Mouse (Mus musculus) ES-E14 (cell line): ENCODE results near the gene Idnk. TPM values are rescaled to one million over a fixed set of nuclear protein-coding genes. Genes with fewer than 3 reads are reported as not detected.

ENCODE experiments used
- DNase-seq: peaks from one replicate; pipeline ENCODE4 v3.0.0-alpha.2; 2013; ENCODE audit warnings: low read depth, low spot score
- H3K27ac ChIP-seq: 2 replicates; pipeline ENCODE4 v1.5.1; 2012; ENCODE audit warnings: low read depth, mild to moderate bottlenecking, low read length, moderate library complexity, mixed read lengths; ENCODE audit not compliant: poor library complexity, insufficient read depth, severe bottlenecking
- H3K36me3 ChIP-seq: 2 replicates; pipeline ENCODE4 v1.6.1; 2012; ENCODE audit warnings: mild to moderate bottlenecking, low read length, moderate library complexity, mixed read lengths; ENCODE audit not compliant: control insufficient read depth, poor library complexity, insufficient read depth, severe bottlenecking
- H3K4me1 ChIP-seq, 2 experiments: fragments of 150-350 bp in 1 of 2; sonication (generic) in 1 of 2; 2 replicates each; pipeline ENCODE4 v1.6.1; 2012; ENCODE audit warnings: low read length in 2 of 2, mild to moderate bottlenecking in 1 of 2, mixed read lengths in 1 of 2; ENCODE audit not compliant: control insufficient read depth in 2 of 2, insufficient read depth in 2 of 2, poor library complexity in 1 of 2
- H3K4me3 ChIP-seq, 2 experiments: fragments of 150-350 bp in 1 of 2; sonication (generic) in 1 of 2; 2 replicates each; pipeline ENCODE4 v1.5.1; 2012; ENCODE audit warnings: low read length in 2 of 2, low read depth in 1 of 2, mild to moderate bottlenecking in 1 of 2, mixed read lengths in 1 of 2; ENCODE audit not compliant: insufficient read depth in 1 of 2, poor library complexity in 1 of 2, severe bottlenecking in 1 of 2
- H3K9ac ChIP-seq: 2 replicates; pipeline ENCODE4 v1.6.1; 2012; ENCODE audit warnings: low read depth, mild to moderate bottlenecking, low read length, mixed read lengths; ENCODE audit not compliant: poor library complexity, insufficient read depth, severe bottlenecking
- H3K9me3 ChIP-seq: fragments of 150-350 bp; sonication (generic); 2 replicates; pipeline ENCODE4 v1.6.1; 2012; ENCODE audit warnings: low read depth, mild to moderate bottlenecking, low read length; ENCODE audit not compliant: control insufficient read depth, insufficient read depth
- CHD2 ChIP-seq: IDR thresholded peaks from 2 replicates; pipeline ENCODE4 v1.6.1; 2014; ENCODE audit warnings: mild to moderate bottlenecking, low read depth, low read length, inconsistent platforms
- HCFC1 ChIP-seq: IDR thresholded peaks from 2 replicates; pipeline ENCODE4 v1.6.1; 2012; ENCODE audit warnings: low read length, inconsistent platforms, borderline replicate concordance; ENCODE audit not compliant: insufficient read depth
- MAFK ChIP-seq: IDR thresholded peaks from 2 replicates; pipeline ENCODE4 v1.6.1; 2014; ENCODE audit warnings: mild to moderate bottlenecking, low read depth, low read length, inconsistent platforms; ENCODE audit not compliant: insufficient read depth
- ZC3H11A ChIP-seq: IDR thresholded peaks from 2 replicates; pipeline ENCODE4 v1.6.1; 2012; ENCODE audit warnings: low read depth, mild to moderate bottlenecking, inconsistent platforms, low read length, borderline replicate concordance
- ZNF384 ChIP-seq: IDR thresholded peaks from 2 replicates; pipeline ENCODE4 v1.6.1; 2012; ENCODE audit warnings: low read depth, low read length, inconsistent platforms
- in situ Hi-C, 2 experiments: fragments of 600-800 bp; cut with MboI; formaldehyde crosslinking; loops; one replicate each; pipeline ENCODE4 v1.15.1; 2025; ENCODE audit warnings: low sequenced_read_pairs in 2 of 2, inconsistent platforms in 1 of 2; ENCODE audit not compliant: unreplicated experiment in 2 of 2
- total RNA-seq: library from RNA; depleted of rRNA; stranded (reverse); fragments of 300-350 nt; gene quantifications from 2 replicates; pipeline ENCODE4 v1.2.3, GENCODE M21; 2012

Idnk gene
- total RNA-seq, 1 experiment, result 9.6 TPM

GRCm38 (mm10) chr13:58201343-58201742, 43.9 kb downstream of the Idnk start:
- Histone ChIP-seq H3K36me3 (peaks cover 7% of the 10 kb centered on the region; the same call in 1 of the 2 replicates), H3K4me3 (no peak overlapping the region), H3K4me1 (no peaks in the 10 kb centered on the region), H3K9me3 (no peaks in the 10 kb centered on the region), H3K9ac (no peak overlapping the region), H3K27ac (no peak overlapping the region)
- in situ Hi-C loops, result no loop called here
- no peak for DNase-seq
- TF ChIP-seq ZC3H11A, result no peak
- no peak for TF ChIP-seq HCFC1
- no peak for TF ChIP-seq MAFK
- TF ChIP-seq ZNF384, result no peak
- no peak for TF ChIP-seq CHD2

- Histone ChIP-seq H3K36me3 (peaks cover 4% of the 10 kb centered on the region; the same call in 1 of the 2 replicates), H3K27ac (no peak overlapping the region), H3K9ac (no peak overlapping the region), H3K4me3 (no peak overlapping the region), H3K9me3 (no peaks in the 10 kb centered on the region), H3K4me1 (no peaks in the 10 kb centered on the region)
- in situ Hi-C loops, result no loop called here
- TF ChIP-seq CHD2 (no peak), MAFK (no peak), ZNF384 (no peak), ZC3H11A (no peak), HCFC1 (no peak)
- no peak for DNase-seq
These were observed 44.5 kb downstream of the Idnk start for GRCm38 (mm10) chr13:58201908-58202307.

- Histone ChIP-seq H3K4me1 (no peaks in the 10 kb centered on the region), H3K9me3 (no peaks in the 10 kb centered on the region), H3K9ac (no peak overlapping the region), H3K4me3 (no peak overlapping the region), H3K36me3 (no peaks in the 10 kb centered on the region; the same call in 1 of the 2 replicates), H3K27ac (no peak overlapping the region)
- no peak for TF ChIP-seq MAFK
- TF ChIP-seq CHD2, result no peak
- no peak for TF ChIP-seq ZC3H11A
- no peak for TF ChIP-seq ZNF384
- no peak for TF ChIP-seq HCFC1
- in situ Hi-C loops, result no loop called here
- no peak for DNase-seq
These were observed 45.5 kb downstream of the Idnk start for GRCm38 (mm10) chr13:58202903-58203302.

- TF ChIP-seq ZNF384, result no peak
- TF ChIP-seq ZC3H11A, result no peak
- H3K4me3 ChIP-seq, result no peak overlapping the region
- no peaks in the 10 kb centered on the region for H3K9me3 ChIP-seq
- H3K9ac ChIP-seq, result no peak overlapping the region
- no peaks in the 10 kb centered on the region for H3K36me3 ChIP-seq
- no peak overlapping the region for H3K27ac ChIP-seq
- no peaks in the 10 kb centered on the region for H3K4me1 ChIP-seq
- in situ Hi-C loops, result no loop called here
- DNase-seq, result no peak
These were observed 46.8 kb downstream of the Idnk start for GRCm38 (mm10) chr13:58204202-58204601.

- H3K4me3 ChIP-seq, result no peak overlapping the region
- no peaks in the 10 kb centered on the region for H3K36me3 ChIP-seq
- no peak for DNase-seq
- TF ChIP-seq HCFC1 (no peak), CHD2 (no peak), ZNF384 (no peak), MAFK (no peak), ZC3H11A (no peak)
- in situ Hi-C loops, result no loop called here
- no peak overlapping the region for H3K27ac ChIP-seq
- no peak overlapping the region for H3K9ac ChIP-seq
- no peaks in the 10 kb centered on the region for H3K9me3 ChIP-seq
- no peaks in the 10 kb centered on the region for H3K4me1 ChIP-seq
These were observed 47.5 kb downstream of the Idnk start for GRCm38 (mm10) chr13:58204986-58205385.
